Mouse (Mus musculus): ENCODE measurements around the gene Oma1. TPM values are rescaled to one million over a fixed set of nuclear protein-coding genes. Genes with fewer than 3 reads are reported as not detected.

Gene Oma1
- polyA plus RNA-seq, 1 experiment from 2014 or later, result 20.3 TPM

- Histone ChIP-seq H3K9ac (replicated peaks; ENCODE audit: low read depth) (no peak overlapping the region), H3K4me2 (replicated peaks; ENCODE audit: low read depth, low read length) (peak overlapping the region; percentile 25; the same call in 1 of the 2 replicates), H3K36me3 (ENCODE audit: insufficient read depth, low read length) (0 out of 2 replicates have a peak, but pooled peaks cover 4% of the 10 kb centered on the region), H3K27ac (ENCODE audit: low read length) (no peak overlapping the region), H3K4me1 (ENCODE audit: insufficient read depth, low read depth, low read length) (no peaks in the 10 kb centered on the region), H3K4me3 (ENCODE audit: low read depth, low read length) (no peak overlapping the region), H3K9me3 (ENCODE audit: low read length) (no peaks in the 10 kb centered on the region), H3K27me3 (replicated peaks; ENCODE audit: insufficient read depth, low read length) (no peaks in the 10 kb centered on the region)
- 42% methylated on average over 17 of the region's 17 CpGs for WGBS
- peak; percentile 72 for ATAC-seq
- TF ChIP-seq EP300 (IDR thresholded peaks at IDR 0.05) (no peak), CTCF (IDR thresholded peaks at IDR 0.05) (no peak)
- DNase-seq (ENCODE audit: low spot score), result peak; percentile 54
These were observed 11.3 kb downstream of the Oma1 start for GRCm38 (mm10) chr4:103324688-103325451.

GRCm38 (mm10) chr4:103326994-103327393 is 13.4 kb downstream of the Oma1 start:
- Histone ChIP-seq H3K9me3 (ENCODE audit: low read length) (no peaks in the 10 kb centered on the region), H3K4me1 (ENCODE audit: insufficient read depth, low read depth, low read length) (no peaks in the 10 kb centered on the region), H3K27me3 (replicated peaks; ENCODE audit: insufficient read depth, low read length) (no peaks in the 10 kb centered on the region), H3K9ac (replicated peaks; ENCODE audit: low read depth) (no peak overlapping the region), H3K36me3 (ENCODE audit: insufficient read depth, low read length) (peaks cover 4% of the 10 kb centered on the region; the same call in 1 of the 2 replicates), H3K4me3 (ENCODE audit: low read depth, low read length) (no peak overlapping the region), H3K27ac (ENCODE audit: low read length) (no peak overlapping the region), H3K4me2 (replicated peaks; ENCODE audit: low read depth, low read length) (no peak overlapping the region)
- WGBS, result 55% methylated on average over 3 of the region's 3 CpGs
- peak; percentile 49; the same call in 1 of the 2 replicates for ATAC-seq
- peak; percentile 41 for DNase-seq (ENCODE audit: low spot score)
- no peak for TF ChIP-seq EP300 (IDR thresholded peaks at IDR 0.05)
- peak; percentile 68 for TF ChIP-seq CTCF (IDR thresholded peaks at IDR 0.05)

GRCm38 (mm10) chr4:103329348-103329747 is 15.7 kb downstream of the Oma1 start:
- TF ChIP-seq EP300 (IDR thresholded peaks at IDR 0.05) (no peak), CTCF (IDR thresholded peaks at IDR 0.05) (no peak)
- no peak overlapping the region for H3K9ac ChIP-seq (replicated peaks; ENCODE audit: low read depth)
- WGBS, result 64% methylated on average over 6 of the region's 6 CpGs

GRCm38 (mm10) chr4:103335134-103335533 is 21.5 kb downstream of the Oma1 start:
- H3K4me2 ChIP-seq (replicated peaks; ENCODE audit: low read depth, low read length), result no peak overlapping the region
- no peaks in the 10 kb centered on the region for H3K27me3 ChIP-seq (replicated peaks; ENCODE audit: insufficient read depth, low read length)
- H3K4me1 ChIP-seq (ENCODE audit: insufficient read depth, low read depth, low read length), result no peaks in the 10 kb centered on the region
- peak; percentile 65 for TF ChIP-seq EP300 (IDR thresholded peaks at IDR 0.05)
- no peak for TF ChIP-seq CTCF (IDR thresholded peaks at IDR 0.05)
- 49% methylated on average over 5 of the region's 5 CpGs for WGBS
- no peak overlapping the region for H3K4me3 ChIP-seq (ENCODE audit: low read depth, low read length)
- H3K9ac ChIP-seq (replicated peaks; ENCODE audit: low read depth), result no peak overlapping the region
- no peak overlapping the region for H3K27ac ChIP-seq (ENCODE audit: low read length)
- DNase-seq (ENCODE audit: low spot score) (peak; percentile 72), ATAC-seq (peak; percentile 49)
- H3K9me3 ChIP-seq (ENCODE audit: low read length), result no peaks in the 10 kb centered on the region
- H3K36me3 ChIP-seq (ENCODE audit: insufficient read depth, low read length), result peaks cover 4% of the 10 kb centered on the region; the same call in 1 of the 2 replicates

More at GRCm38 (mm10) chr4:103329348-103329747, 15.7 kb downstream of the Oma1 start:
- no peaks in the 10 kb centered on the region for H3K4me1 ChIP-seq (ENCODE audit: insufficient read depth, low read depth, low read length)
- no peaks in the 10 kb centered on the region for H3K9me3 ChIP-seq (ENCODE audit: low read length)
- H3K4me3 ChIP-seq (ENCODE audit: low read depth, low read length), result no peak overlapping the region
- no peak for ATAC-seq
- H3K27ac ChIP-seq (ENCODE audit: low read length), result no peak overlapping the region
- H3K4me2 ChIP-seq (replicated peaks; ENCODE audit: low read depth, low read length), result no peak overlapping the region
- H3K36me3 ChIP-seq (ENCODE audit: insufficient read depth, low read length), result peaks cover 4% of the 10 kb centered on the region; the same call in 1 of the 2 replicates
- no peak for DNase-seq (ENCODE audit: low spot score)
- no peaks in the 10 kb centered on the region for H3K27me3 ChIP-seq (replicated peaks; ENCODE audit: insufficient read depth, low read length)

GRCm38 (mm10) chr4:103340726-103341125 is 27.1 kb downstream of the Oma1 start:
- TF ChIP-seq EP300 (IDR thresholded peaks at IDR 0.05), result no peak
- no peak for TF ChIP-seq CTCF (IDR thresholded peaks at IDR 0.05)
- H3K4me3 ChIP-seq (ENCODE audit: low read depth, low read length), result no peak overlapping the region
- DNase-seq (ENCODE audit: low spot score), result no peak
- H3K4me1 ChIP-seq (ENCODE audit: insufficient read depth, low read depth, low read length), result no peaks in the 10 kb centered on the region
- 44% methylated on average over 1 of the region's 1 CpGs for WGBS
- ATAC-seq, result no peak
- no peaks in the 10 kb centered on the region for H3K9me3 ChIP-seq (ENCODE audit: low read length)
- H3K9ac ChIP-seq (replicated peaks; ENCODE audit: low read depth), result no peak overlapping the region
- H3K36me3 ChIP-seq (ENCODE audit: insufficient read depth, low read length), result no peaks in the 10 kb centered on the region
- H3K27ac ChIP-seq (ENCODE audit: low read length), result no peak overlapping the region
- H3K27me3 ChIP-seq (replicated peaks; ENCODE audit: insufficient read depth, low read length), result no peaks in the 10 kb centered on the region
- H3K4me2 ChIP-seq (replicated peaks; ENCODE audit: low read depth, low read length), result no peak overlapping the region

- Histone ChIP-seq H3K36me3 (ENCODE audit: insufficient read depth, low read length) (no peaks in the 10 kb centered on the region), H3K4me2 (replicated peaks; ENCODE audit: low read depth, low read length) (no peak overlapping the region), H3K27ac (ENCODE audit: low read length) (no peak overlapping the region), H3K4me1 (ENCODE audit: insufficient read depth, low read depth, low read length) (no peaks in the 10 kb centered on the region), H3K9me3 (ENCODE audit: low read length) (no peaks in the 10 kb centered on the region), H3K4me3 (ENCODE audit: low read depth, low read length) (no peak overlapping the region), H3K9ac (replicated peaks; ENCODE audit: low read depth) (no peak overlapping the region), H3K27me3 (replicated peaks; ENCODE audit: insufficient read depth, low read length) (no peaks in the 10 kb centered on the region)
- WGBS, result 63% methylated on average over 4 of the region's 4 CpGs
- DNase-seq (ENCODE audit: low spot score), result no peak
- TF ChIP-seq EP300 (IDR thresholded peaks at IDR 0.05) (no peak), CTCF (IDR thresholded peaks at IDR 0.05) (no peak)
- ATAC-seq, result no peak
These were observed 28.0 kb downstream of the Oma1 start for GRCm38 (mm10) chr4:103341620-103342019.
